ENCODE assay signal across 9 mouse cellular contexts in genomic region chr12:79965471-79966288, GRCm38 (mm10).
DNase-seq lines count a peak whose midpoint lies in the region; ATAC-seq and TF ChIP-seq lines count a peak whose summit lies in the region.
"Had no signal": no experiment of that assay in that cellular context is flagged by ENCODE, and none has a peak within 500 bp of the region (broad histone marks: within the 10 kb centered on the region; RNA-seq: fewer than 3 reads in every experiment).

No protein-coding gene starts in this region.

- H3K36me3 ChIP-seq in intestine, postnatal 0 days (ENCODE audit: control insufficient read depth, insufficient read depth), result no peaks in the 10 kb centered on the region
- no peaks in the 10 kb centered on the region for H3K36me3 ChIP-seq in liver, embryonic 14.5 days (replicated peaks; ENCODE audit: control insufficient read depth, insufficient read depth, low read depth)

- peak overlapping the region; percentile 84 for H3K4me2 ChIP-seq in intestine, postnatal 0 days (replicated peaks; ENCODE audit: low read depth)
- H3K4me2 ChIP-seq in liver, embryonic 14.5 days (ENCODE audit: low read depth), result peak overlapping the region; percentile 91

- WGBS in intestine, postnatal 0 days, result 5% methylated on average over 46 of the region's 46 CpGs
- 2% methylated on average over 46 of the region's 46 CpGs for WGBS in liver, embryonic 14.5 days (ENCODE audit: insufficient replicate concordance)

- no peaks in the 10 kb centered on the region for H3K9me3 ChIP-seq in intestine, postnatal 0 days (ENCODE audit: control insufficient read depth)
- no peaks in the 10 kb centered on the region for H3K9me3 ChIP-seq in liver, embryonic 14.5 days (ENCODE audit: control insufficient read depth, low read length)

- peak overlapping the region; percentile 31 for H3K27ac ChIP-seq in intestine, postnatal 0 days (ENCODE audit: low read depth, low read length)
- H3K27ac ChIP-seq in liver, embryonic 14.5 days, result no peak overlapping the region

- H3K9ac ChIP-seq in intestine, postnatal 0 days (ENCODE audit: low read depth, low read length), result peak overlapping the region; percentile 50; the same call in 1 of the 2 replicates
- peak overlapping the region; percentile 33 for H3K9ac ChIP-seq in liver, embryonic 14.5 days (replicated peaks)

- no peaks in the 10 kb centered on the region for H3K27me3 ChIP-seq in intestine, postnatal 0 days (replicated peaks; ENCODE audit: control insufficient read depth, insufficient read depth, low read length)
- no peaks in the 10 kb centered on the region for H3K27me3 ChIP-seq in liver, embryonic 14.5 days (ENCODE audit: control insufficient read depth, insufficient read depth, low read length)

- no peak for TF ChIP-seq EP300 in liver, embryonic 14.5 days (IDR thresholded peaks at IDR 0.05; ENCODE audit: low read depth)

- DNase-seq in left cerebral cortex, adult 18-20 months (ENCODE audit: low spot score in 2 of 2), result peak; percentile 51 to 61
- DNase-seq in left cerebral cortex, adult 8-10 months (ENCODE audit: low spot score in 2 of 2), result no peak
- DNase-seq in brain, embryonic 14.5 days (ENCODE audit: low read depth), result peak; percentile 89
- peak; percentile 62 for DNase-seq in forelimb bud, embryonic 11.5 days (ENCODE audit: low read depth, low spot score)
- DNase-seq in liver, embryonic 14.5 days (ENCODE audit: low read depth in 3 of 3, low spot score in 3 of 3), result no peak
- peak; percentile 13 for DNase-seq in retina, adult 2 months (ENCODE audit: low read depth, low spot score)
- DNase-seq in thymus, adult 18-20 months, result no peak

- TF ChIP-seq POLR2A in brain, embryonic 14.5 days (IDR thresholded peaks at IDR 0.05; ENCODE audit: borderline replicate concordance, extremely low read depth, insufficient read depth, insufficient read length, poor library complexity, severe bottlenecking), result peak; percentile 96

- H3K4me1 ChIP-seq in intestine, postnatal 0 days (replicated peaks; ENCODE audit: control insufficient read depth, insufficient read depth, low read length), result peaks cover 4% of the 10 kb centered on the region; the same call in 1 of the 2 replicates
- peaks cover 6 to 18% of the 10 kb centered on the region in 2 experiments; a peak in 3 of 4 replicates for H3K4me1 ChIP-seq in liver, embryonic 14.5 days (replicated peaks; ENCODE audit: control insufficient read depth in 2 of 2, insufficient read depth in 2 of 2, low read length in 1 of 2)

- ATAC-seq in intestine, postnatal 0 days, result 0 out of 2 replicates have a peak, but pooled peaks have one; percentile 43
- ATAC-seq in liver, embryonic 14.5 days (ENCODE audit: insufficient read depth), result peak; percentile 56; the same call in 1 of the 2 replicates

- H3K4me3 ChIP-seq in intestine, postnatal 0 days (ENCODE audit: low read depth, low read length), result peak overlapping the region; percentile 48
- peak overlapping the region; percentile 17 to 58 for H3K4me3 ChIP-seq in liver, embryonic 14.5 days (ENCODE audit: insufficient read depth in 1 of 2, low read depth in 2 of 2, low read length in 2 of 2)
- H3K4me3 ChIP-seq: myocyte had no signal

- no peak for TF ChIP-seq CTCF in brain, embryonic 14.5 days (IDR thresholded peaks at IDR 0.05; ENCODE audit: borderline replicate concordance, extremely low read depth, insufficient read depth, insufficient read length)
- TF ChIP-seq CTCF in intestine, postnatal 0 days (IDR thresholded peaks at IDR 0.05; ENCODE audit: low read depth), result no peak
- TF ChIP-seq CTCF in liver, embryonic 14.5 days (IDR thresholded peaks at IDR 0.05; ENCODE audit: low read depth), result no peak

Comparison
In these comparisons a context has a peak if more than half of its experiments do, and no peak if none do; other contexts are left out.
1. DNase-seq: peak in left cerebral cortex, adult 18-20 months (2 of 2), brain, embryonic 14.5 days (single experiment), forelimb bud, embryonic 11.5 days (single experiment) and retina, adult 2 months (single experiment); none in left cerebral cortex, adult 8-10 months (0 of 2), liver, embryonic 14.5 days (0 of 3) and thymus, adult 18-20 months (0 of 2).